Mouse (Mus musculus) B cell, adult 2 months (primary cell): Measurements from ENCODE around the gene Prkn.

Experiments
- DNase-seq, 2 experiments: peaks; one replicate each; pipeline ENCODE4 v3.0.0; 2022

The Prkn gene

GRCm38 (mm10) chr17:11550562-11550961 is 710.4 kb downstream of the Prkn start:
- no peak for DNase-seq

- DNase-seq, result no peak
Observed at GRCm38 (mm10) chr17:11565681-11566080, 725.5 kb downstream of the Prkn start.

- no peak for DNase-seq
Observed at GRCm38 (mm10) chr17:11570392-11570791, 730.2 kb downstream of the Prkn start.

- no peak for DNase-seq
Observed at GRCm38 (mm10) chr17:11573666-11574065, 733.5 kb downstream of the Prkn start.

GRCm38 (mm10) chr17:11585491-11585890 is 745.3 kb downstream of the Prkn start:
- DNase-seq, result no peak

GRCm38 (mm10) chr17:11607931-11608330 is 767.7 kb downstream of the Prkn start:
- no peak for DNase-seq

- DNase-seq, result no peak
Observed at GRCm38 (mm10) chr17:11611459-11611858, 771.3 kb downstream of the Prkn start.

- DNase-seq, result no peak
Observed at GRCm38 (mm10) chr17:11612801-11613531, 772.8 kb downstream of the Prkn start.

- no peak for DNase-seq
Observed at GRCm38 (mm10) chr17:11617552-11617951, 777.4 kb downstream of the Prkn start.

GRCm38 (mm10) chr17:11618886-11619590 is 778.9 kb downstream of the Prkn start:
- no peak for DNase-seq

GRCm38 (mm10) chr17:11620770-11621169 is 780.6 kb downstream of the Prkn start:
- DNase-seq, result no peak

- no peak for DNase-seq
Observed at GRCm38 (mm10) chr17:11621492-11621891, 781.3 kb downstream of the Prkn start.

- no peak for DNase-seq
Observed at GRCm38 (mm10) chr17:11626306-11626705, 786.1 kb downstream of the Prkn start.

- DNase-seq, result no peak
Observed at GRCm38 (mm10) chr17:11635121-11635520, 794.9 kb downstream of the Prkn start.

- no peak for DNase-seq
Observed at GRCm38 (mm10) chr17:11637642-11638041, 797.5 kb downstream of the Prkn start.

- no peak for DNase-seq
Observed at GRCm38 (mm10) chr17:11638451-11638850, 798.3 kb downstream of the Prkn start.

GRCm38 (mm10) chr17:11639786-11640185 is 799.6 kb downstream of the Prkn start:
- no peak for DNase-seq

- DNase-seq, result no peak
Observed at GRCm38 (mm10) chr17:11642328-11642727, 802.1 kb downstream of the Prkn start.

GRCm38 (mm10) chr17:11644016-11644415 is 803.8 kb downstream of the Prkn start:
- no peak for DNase-seq

GRCm38 (mm10) chr17:11644873-11645464 is 804.8 kb downstream of the Prkn start:
- DNase-seq, result no peak

GRCm38 (mm10) chr17:11656397-11656796 is 816.2 kb downstream of the Prkn start:
- no peak for DNase-seq

- no peak for DNase-seq
Observed at GRCm38 (mm10) chr17:11656878-11657277, 816.7 kb downstream of the Prkn start.

GRCm38 (mm10) chr17:11661898-11662297 is 821.7 kb downstream of the Prkn start:
- DNase-seq, result no peak

GRCm38 (mm10) chr17:11663437-11663836 is 823.3 kb downstream of the Prkn start:
- DNase-seq, result no peak
